Mouse (Mus musculus): ENCODE measurements around the gene Atp1a2. TPM values are rescaled to one million over a fixed set of nuclear protein-coding genes. Genes with fewer than 3 reads are reported as not detected.
A peak's percentile ranks its signal among the peaks of the same experiment; 100 is the strongest.

Atp1a2 gene
- total and polyA plus RNA-seq, 2 experiments from 2014 or later, result 119 to 572 TPM

DNA sequence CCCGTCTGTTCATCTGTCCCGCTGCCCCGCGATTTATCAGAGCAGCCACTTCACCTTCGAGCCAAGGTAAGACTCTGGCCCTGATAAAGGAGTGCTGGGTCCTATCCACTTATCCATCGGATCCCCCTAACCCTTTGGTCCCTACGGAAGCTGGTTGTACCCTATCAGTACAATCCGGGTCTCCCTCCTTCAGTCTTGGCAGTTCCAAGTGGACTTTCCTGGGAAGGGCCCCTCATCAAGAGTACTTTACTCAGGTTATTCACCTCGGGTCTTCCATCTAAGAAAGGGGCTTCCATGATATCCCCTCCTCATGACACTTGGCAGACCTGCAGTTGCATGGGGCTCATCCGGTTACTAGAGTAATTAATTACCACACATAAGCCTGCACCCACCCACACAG lies 43.5 kb upstream of the Atp1a2 start:
- Histone ChIP-seq H3K36me3 (ENCODE audit: insufficient read depth, low read length) (no peaks in the 10 kb centered on the region), H3K9ac (replicated peaks; ENCODE audit: low read length) (peak overlapping the region; percentile 46), H3K27me3 (ENCODE audit: insufficient read depth, low read length) (peaks cover 6% of the 10 kb centered on the region; the same call in 1 of the 2 replicates), H3K4me3 (ENCODE audit: low read length) (peak overlapping the region; percentile 37), H3K4me2 (ENCODE audit: low read depth, low read length) (peak overlapping the region; percentile 63), H3K4me1 (ENCODE audit: insufficient read depth, low read length) (peaks cover 12% of the 10 kb centered on the region), H3K27ac (peak overlapping the region; percentile 79), H3K9me3 (ENCODE audit: low read length) (no peaks in the 10 kb centered on the region)
- DNase-seq (ENCODE audit: low spot score) (no peak), ATAC-seq (no peak)
- no peak for TF ChIP-seq CTCF (IDR thresholded peaks at IDR 0.05; ENCODE audit: low read depth)
- 16% methylated on average over 10 of the region's 10 CpGs for WGBS

- TF ChIP-seq CTCF (IDR thresholded peaks at IDR 0.05; ENCODE audit: low read depth), result no peak
These were observed 43.0 kb upstream of the Atp1a2 start, which contains the start of gene Kcnj10 for GRCm38 (mm10) chr1:172340729-172341321. Kcnj10 (plus strand) TSS chr1:172341210.

GRCm38 (mm10) chr1:172337411-172338185 lies 39.7 kb upstream of the Atp1a2 start:
- no peak for DNase-seq (ENCODE audit: low spot score)
- H3K27me3 ChIP-seq (ENCODE audit: insufficient read depth, low read length), result peaks cover 6% of the 10 kb centered on the region; the same call in 1 of the 2 replicates
- no peaks in the 10 kb centered on the region for H3K9me3 ChIP-seq (ENCODE audit: low read length)
- no peak overlapping the region for H3K27ac ChIP-seq
- no peak overlapping the region for H3K9ac ChIP-seq (replicated peaks; ENCODE audit: low read length)
- no peak for ATAC-seq
- H3K4me3 ChIP-seq (ENCODE audit: low read length), result no peak overlapping the region
- H3K4me2 ChIP-seq (ENCODE audit: low read depth, low read length), result no peak overlapping the region
- peaks cover 8% of the 10 kb centered on the region for H3K4me1 ChIP-seq (ENCODE audit: insufficient read depth, low read length)
- H3K36me3 ChIP-seq (ENCODE audit: insufficient read depth, low read length), result no peaks in the 10 kb centered on the region
- no peak for TF ChIP-seq CTCF (IDR thresholded peaks at IDR 0.05; ENCODE audit: low read depth)
- 22% methylated on average over 2 of the region's 2 CpGs for WGBS

More at GRCm38 (mm10) chr1:172340729-172341321, 43.0 kb upstream of the Atp1a2 start, which contains the start of gene Kcnj10:
- under 1% methylated on average over 37 of the region's 38 CpGs for WGBS
- peaks cover 6% of the 10 kb centered on the region; the same call in 1 of the 2 replicates for H3K27me3 ChIP-seq (ENCODE audit: insufficient read depth, low read length)
- H3K36me3 ChIP-seq (ENCODE audit: insufficient read depth, low read length), result no peaks in the 10 kb centered on the region
- DNase-seq (ENCODE audit: low spot score) (peak; percentile 92), ATAC-seq (peak; percentile 92)
- peak within 1 kb of the TSS; percentile 63 for H3K4me2 ChIP-seq (ENCODE audit: low read depth, low read length)
- peak within 1 kb of the TSS; percentile 37 for H3K4me3 ChIP-seq (ENCODE audit: low read length)
- peaks cover 8% of the 10 kb centered on the region for H3K4me1 ChIP-seq (ENCODE audit: insufficient read depth, low read length)
- peak within 1 kb of the TSS; percentile 46 for H3K9ac ChIP-seq (replicated peaks; ENCODE audit: low read length)
- H3K27ac ChIP-seq, result peak within 1 kb of the TSS; percentile 79
- H3K9me3 ChIP-seq (ENCODE audit: low read length), result no peaks in the 10 kb centered on the region

- DNase-seq (ENCODE audit: low spot score) (no peak), ATAC-seq (no peak)
- Histone ChIP-seq H3K36me3 (ENCODE audit: insufficient read depth, low read length) (no peaks in the 10 kb centered on the region), H3K4me3 (ENCODE audit: low read length) (no peak overlapping the region), H3K9me3 (ENCODE audit: low read length) (no peaks in the 10 kb centered on the region), H3K9ac (replicated peaks; ENCODE audit: low read length) (no peak overlapping the region), H3K27ac (no peak overlapping the region), H3K4me1 (ENCODE audit: insufficient read depth, low read length) (peaks cover 8% of the 10 kb centered on the region; the same call in 1 of the 2 replicates), H3K4me2 (ENCODE audit: low read depth, low read length) (no peak overlapping the region), H3K27me3 (ENCODE audit: insufficient read depth, low read length) (peaks cover 6% of the 10 kb centered on the region; the same call in 1 of the 2 replicates)
- 78% methylated on average over 15 of the region's 15 CpGs for whole genome bisulfite sequencing
- TF ChIP-seq CTCF (IDR thresholded peaks at IDR 0.05; ENCODE audit: low read depth), result no peak
These were observed 37.9 kb upstream of the Atp1a2 start for GRCm38 (mm10) chr1:172335804-172336203.

DNA sequence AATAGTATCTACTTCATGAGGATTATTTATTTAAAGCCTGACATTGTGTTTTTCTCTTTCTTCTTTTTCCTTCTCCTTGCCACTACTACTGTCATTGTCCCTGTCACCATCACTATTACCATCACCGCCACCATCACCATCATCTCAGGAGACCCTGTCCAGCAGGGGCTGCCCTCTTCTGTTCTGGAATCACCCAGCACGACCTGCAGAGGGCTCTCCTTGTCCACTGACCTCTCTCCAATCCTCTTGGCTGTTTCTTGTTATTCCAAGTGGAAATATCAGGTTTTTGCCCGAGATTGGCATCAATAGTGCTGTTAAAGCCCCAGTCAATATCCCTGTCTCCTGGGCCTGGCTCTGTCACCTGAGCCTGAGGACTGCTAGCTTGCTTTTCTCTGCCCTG lies 35.6 kb upstream of the Atp1a2 start:
- no peak overlapping the region for H3K4me2 ChIP-seq (ENCODE audit: low read depth, low read length)
- DNase-seq (ENCODE audit: low spot score), result no peak
- H3K9ac ChIP-seq (replicated peaks; ENCODE audit: low read length), result no peak overlapping the region
- H3K27ac ChIP-seq, result no peak overlapping the region
- H3K4me3 ChIP-seq (ENCODE audit: low read length), result no peak overlapping the region
- H3K36me3 ChIP-seq (ENCODE audit: insufficient read depth, low read length), result no peaks in the 10 kb centered on the region
- peaks cover 5% of the 10 kb centered on the region for H3K4me1 ChIP-seq (ENCODE audit: insufficient read depth, low read length)
- H3K27me3 ChIP-seq (ENCODE audit: insufficient read depth, low read length), result no peaks in the 10 kb centered on the region
- peak; percentile 76 for TF ChIP-seq CTCF (IDR thresholded peaks at IDR 0.05; ENCODE audit: low read depth)
- ATAC-seq, result peak; percentile 46; the same call in 1 of the 2 replicates
- 16% methylated on average over 3 of the region's 3 CpGs for WGBS
- H3K9me3 ChIP-seq (ENCODE audit: low read length), result no peaks in the 10 kb centered on the region

- no peak overlapping the region for H3K4me2 ChIP-seq (ENCODE audit: low read depth, low read length)
- 90% methylated on average over 2 of the region's 2 CpGs for WGBS
- TF ChIP-seq CTCF (IDR thresholded peaks at IDR 0.05; ENCODE audit: low read depth), result no peak
These were observed 35.1 kb upstream of the Atp1a2 start for GRCm38 (mm10) chr1:172332925-172333324.

More at GRCm38 (mm10) chr1:172332925-172333324, 35.1 kb upstream of the Atp1a2 start:
- Histone ChIP-seq H3K27me3 (ENCODE audit: insufficient read depth, low read length) (no peaks in the 10 kb centered on the region), H3K9me3 (ENCODE audit: low read length) (no peaks in the 10 kb centered on the region), H3K4me1 (ENCODE audit: insufficient read depth, low read length) (peaks cover 5% of the 10 kb centered on the region), H3K4me3 (ENCODE audit: low read length) (no peak overlapping the region), H3K9ac (replicated peaks; ENCODE audit: low read length) (no peak overlapping the region), H3K36me3 (ENCODE audit: insufficient read depth, low read length) (no peaks in the 10 kb centered on the region), H3K27ac (no peak overlapping the region)
- DNase-seq (ENCODE audit: low spot score) (no peak), ATAC-seq (no peak)

Measured in hindbrain, postnatal 0 days (tissue).